Mouse (Mus musculus) midbrain, embryonic 16.5 days (tissue): ENCODE measurements around the gene Pim1. TPM values are rescaled to one million over a fixed set of nuclear protein-coding genes. Genes with fewer than 3 reads are reported as not detected.
"Not testable (repeated sequence)": the region's sequence is repeated elsewhere in the genome, so short reads cannot be mapped to it uniquely, and the experiment has no call there.

Source experiments
- ATAC-seq: fragments of 200-750 bp; cut with Nextera tagmentation; 2 replicates; pipeline ENCODE4 v1.8.0; 2017; ENCODE audit warnings: moderate TSS enrichment
- H3K27ac ChIP-seq: fragments of 300-500 bp; sonication (generic); 2 replicates; pipeline ENCODE4 v1.5.1; 2014; ENCODE audit warnings: mild to moderate bottlenecking, low read length, mixed read lengths
- H3K27me3 ChIP-seq: fragments of 300-500 bp; sonication (generic); 2 replicates; pipeline ENCODE4 v1.6.1; 2014; ENCODE audit warnings: low read depth, low read length, mixed read lengths; ENCODE audit not compliant: control insufficient read depth, insufficient read depth
- H3K36me3 ChIP-seq: fragments of 300-500 bp; sonication (generic); 2 replicates; pipeline ENCODE4 v1.6.1; 2014; ENCODE audit warnings: mild to moderate bottlenecking, low read length, moderate library complexity, mixed read lengths; ENCODE audit not compliant: control insufficient read depth, insufficient read depth
- H3K4me1 ChIP-seq: fragments of 300-500 bp; sonication (generic); 2 replicates; pipeline ENCODE4 v1.6.1; 2014; ENCODE audit warnings: mild to moderate bottlenecking, low read length, mixed read lengths; ENCODE audit not compliant: control insufficient read depth, insufficient read depth
- H3K4me2 ChIP-seq: fragments of 300-500 bp; sonication (generic); 2 replicates; pipeline ENCODE4 v1.6.1; 2014; ENCODE audit warnings: mild to moderate bottlenecking, low read length, mixed read lengths
- H3K4me3 ChIP-seq: fragments of 300-500 bp; sonication (generic); 2 replicates; pipeline ENCODE4 v1.5.1; 2014; ENCODE audit warnings: low read depth, mild to moderate bottlenecking, low read length, moderate library complexity, mixed read lengths
- H3K9ac ChIP-seq: fragments of 300-500 bp; sonication (generic); 2 replicates; pipeline ENCODE4 v1.6.1; 2014; ENCODE audit warnings: low read depth, low read length, mixed read lengths
- H3K9me3 ChIP-seq: fragments of 300-500 bp; sonication (generic); replicated peaks from 2 replicates; pipeline ENCODE4 v1.6.1; 2014; ENCODE audit warnings: mild to moderate bottlenecking, low read length, mixed read lengths; ENCODE audit not compliant: control insufficient read depth, poor library complexity, severe bottlenecking
- WGBS: fragments of 180-500 bp; shearing (Covaris S2); extraction: QIAGEN DNeasy Blood & Tissue Kit; methylation state at CpG from one replicate; pipeline ENCODE4 v1.1.7; 2014; 5-methylcytosine and 5-hydroxymethylcytosine counted together
- polyA plus RNA-seq: library from polyadenylated mRNA; unstranded; fragments of >200 nt; fragmentation: Nextera tagmentation; extraction: Ambion mirVana; gene quantifications from 2 replicates; pipeline ENCODE4 v1.2.1, GENCODE M21; 2015

Pim1 gene
- polyA plus RNA-seq, 1 experiment from 2014 or later, result 7.3 TPM

GRCm38 (mm10) chr17:29502669-29503665, 12.4 kb downstream of the Pim1 start:
- Histone ChIP-seq H3K4me3 (no peak overlapping the region), H3K27me3 (no peaks in the 10 kb centered on the region), H3K4me1 (no peaks in the 10 kb centered on the region), H3K9ac (no peak overlapping the region), H3K9me3 (no peaks in the 10 kb centered on the region), H3K4me2 (no peak overlapping the region), H3K27ac (no peak overlapping the region), H3K36me3 (no peaks in the 10 kb centered on the region)
- no peak for ATAC-seq
- WGBS, result 18% methylated on average over 32 of the region's 32 CpGs

DNA sequence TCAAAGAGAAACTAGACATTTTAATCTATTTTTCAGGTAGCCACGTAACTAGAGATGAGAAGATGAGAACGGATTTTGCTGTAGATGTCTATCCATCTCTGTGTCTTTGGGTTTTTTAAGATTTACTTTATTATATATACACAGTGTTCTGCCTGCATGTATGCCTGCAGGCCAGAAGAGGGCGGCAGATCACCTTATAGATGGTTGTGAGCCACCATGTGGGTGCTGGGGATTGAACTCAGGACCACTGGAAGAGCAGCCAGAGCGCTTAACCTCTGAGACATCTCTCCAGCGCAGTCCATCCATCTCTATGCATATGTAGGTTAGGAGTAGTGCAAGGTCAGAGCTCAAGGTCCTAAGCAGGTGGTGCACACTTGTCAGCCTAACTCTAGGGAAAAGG, 13.1 kb downstream of the Pim1 start:
- no peak overlapping the region for H3K27ac ChIP-seq
- no peak for ATAC-seq
- H3K4me2 ChIP-seq, result no peak overlapping the region
- H3K27me3 ChIP-seq, result no peaks in the 10 kb centered on the region
- H3K4me3 ChIP-seq, result no peak overlapping the region
- no peaks in the 10 kb centered on the region for H3K36me3 ChIP-seq
- WGBS, result 81% methylated on average over 5 of the region's 5 CpGs
- H3K9me3 ChIP-seq, result no peaks in the 10 kb centered on the region
- no peaks in the 10 kb centered on the region for H3K4me1 ChIP-seq
- no peak overlapping the region for H3K9ac ChIP-seq

GRCm38 (mm10) chr17:29508927-29509608, 18.5 kb downstream of the Pim1 start:
- H3K27ac ChIP-seq, result no peak overlapping the region
- H3K4me1 ChIP-seq, result no peaks in the 10 kb centered on the region
- no peak overlapping the region for H3K4me2 ChIP-seq
- 73% methylated on average over 12 of the region's 12 CpGs for WGBS
- H3K9me3 ChIP-seq, result no peaks in the 10 kb centered on the region
- H3K27me3 ChIP-seq, result no peaks in the 10 kb centered on the region
- no peak for ATAC-seq
- no peaks in the 10 kb centered on the region for H3K36me3 ChIP-seq
- no peak overlapping the region for H3K9ac ChIP-seq
- H3K4me3 ChIP-seq, result no peak overlapping the region

- Histone ChIP-seq H3K9me3 (no peaks in the 10 kb centered on the region), H3K9ac (no peak overlapping the region), H3K36me3 (no peaks in the 10 kb centered on the region), H3K4me1 (no peaks in the 10 kb centered on the region), H3K27me3 (no peaks in the 10 kb centered on the region), H3K27ac (no peak overlapping the region), H3K4me3 (no peak overlapping the region), H3K4me2 (no peak overlapping the region)
- no peak for ATAC-seq
- 75% methylated on average over 8 of the region's 8 CpGs for WGBS
These were observed 20.1 kb downstream of the Pim1 start for GRCm38 (mm10) chr17:29510691-29511090.

DNA sequence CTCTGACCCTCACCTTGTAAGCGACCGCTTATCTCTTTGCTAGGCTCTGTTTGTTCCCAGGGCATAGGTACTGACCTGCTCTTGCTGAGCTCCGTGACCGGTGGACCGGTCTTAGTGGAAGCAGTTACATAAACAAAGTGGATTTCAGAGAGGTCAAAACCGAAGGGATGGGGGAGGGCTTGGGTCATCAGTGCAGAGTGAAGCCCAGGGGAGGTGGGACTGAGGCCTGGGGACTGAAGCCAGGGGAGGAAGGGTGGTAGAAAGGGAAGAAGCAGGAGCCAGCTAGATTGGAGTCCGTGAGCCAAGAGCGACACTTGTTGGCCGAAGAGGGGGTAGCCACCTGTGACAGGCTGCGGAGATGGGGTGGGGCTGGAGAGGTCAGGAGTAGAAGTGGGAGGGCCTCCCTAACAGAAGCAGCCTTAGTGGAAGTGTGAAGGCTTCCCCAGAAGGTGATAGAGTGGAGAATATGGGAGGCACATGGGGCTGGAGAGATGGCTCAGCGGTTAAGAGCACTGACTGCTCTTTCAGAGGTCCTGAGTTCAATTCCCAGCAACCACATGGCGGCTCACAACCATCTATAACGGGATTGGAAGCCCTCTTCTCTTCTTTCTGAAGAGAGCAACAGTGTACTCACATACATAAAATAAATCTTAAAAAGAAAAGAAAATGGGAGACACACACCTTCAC, 22.6 kb downstream of the Pim1 start:
- H3K4me2 ChIP-seq, result no peak overlapping the region
- ATAC-seq, result peak; percentile 51; the same call in 1 of the 2 replicates

DNA sequence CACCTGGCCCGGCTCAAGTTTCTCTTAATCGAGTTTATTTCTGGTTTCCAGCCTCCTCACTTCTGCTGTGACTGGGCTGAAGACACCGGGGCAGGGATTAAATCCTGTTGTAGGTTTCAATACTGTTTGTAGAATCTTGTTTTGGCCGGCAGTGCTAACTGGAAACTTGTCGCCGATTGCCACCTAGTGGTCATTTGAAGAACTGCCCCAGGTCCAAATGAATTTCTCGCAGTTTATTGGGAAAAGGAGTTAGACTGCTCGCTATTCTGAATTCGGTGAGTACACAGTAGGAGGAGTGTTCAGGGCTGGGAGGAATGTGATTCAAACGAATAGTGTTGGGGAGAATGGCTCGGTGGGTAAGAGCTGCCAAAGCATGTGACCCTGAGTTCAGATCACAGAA, 23.9 kb downstream of the Pim1 start:
- Histone ChIP-seq H3K9ac (no peak overlapping the region), H3K4me3 (no peak overlapping the region), H3K9me3 (no peaks in the 10 kb centered on the region), H3K4me1 (no peaks in the 10 kb centered on the region), H3K27ac (no peak overlapping the region), H3K27me3 (no peaks in the 10 kb centered on the region), H3K36me3 (no peaks in the 10 kb centered on the region), H3K4me2 (no peak overlapping the region)
- peak; percentile 73; the same call in 1 of the 2 replicates for ATAC-seq
- WGBS, result 3% methylated on average over 11 of the region's 11 CpGs

More for the DNA sequence above, 22.6 kb downstream of the Pim1 start:
- H3K4me3 ChIP-seq, result no peak overlapping the region
- H3K27me3 ChIP-seq, result no peaks in the 10 kb centered on the region
- H3K9ac ChIP-seq, result no peak overlapping the region
- no peaks in the 10 kb centered on the region for H3K9me3 ChIP-seq
- H3K27ac ChIP-seq, result no peak overlapping the region
- H3K4me1 ChIP-seq, result no peaks in the 10 kb centered on the region
- 37% methylated on average over 13 of the region's 13 CpGs for WGBS
- H3K36me3 ChIP-seq, result no peaks in the 10 kb centered on the region

- H3K36me3 ChIP-seq, H3K27me3 ChIP-seq, H3K9ac ChIP-seq, H3K9me3 ChIP-seq, H3K4me1 ChIP-seq, H3K4me2 ChIP-seq, ATAC-seq, H3K27ac ChIP-seq, H3K4me3 ChIP-seq: not testable (repeated sequence)
- WGBS, result 94% methylated on average over 5 of the region's 5 CpGs
These were observed 28.1 kb downstream of the Pim1 start for GRCm38 (mm10) chr17:29518665-29519064.

- no peaks in the 10 kb centered on the region for H3K36me3 ChIP-seq
- no peaks in the 10 kb centered on the region for H3K4me1 ChIP-seq
- no peaks in the 10 kb centered on the region for H3K9me3 ChIP-seq
- no peak overlapping the region for H3K4me3 ChIP-seq
- H3K27ac ChIP-seq, result no peak overlapping the region
- no peak for ATAC-seq
- 82% methylated on average over 8 of the region's 8 CpGs for WGBS
- no peak overlapping the region for H3K9ac ChIP-seq
- no peaks in the 10 kb centered on the region for H3K27me3 ChIP-seq
- no peak overlapping the region for H3K4me2 ChIP-seq
These were observed 29.2 kb downstream of the Pim1 start for GRCm38 (mm10) chr17:29519731-29520130.
